Mouse (Mus musculus) ES-E14 (cell line): ENCODE data around the gene Acads. TPM values are rescaled to one million over a fixed set of nuclear protein-coding genes. Genes with fewer than 3 reads are reported as not detected.
"Not testable (repeated sequence)": the region's sequence is repeated elsewhere in the genome, so short reads cannot be mapped to it uniquely, and the experiment has no call there.

Experiments used
- DNase-seq: peaks from one replicate; pipeline ENCODE4 v3.0.0-alpha.2; 2013; ENCODE audit warnings: low read depth, low spot score
- H3K27ac ChIP-seq: 2 replicates; pipeline ENCODE4 v1.5.1; 2012; ENCODE audit warnings: low read depth, mild to moderate bottlenecking, low read length, moderate library complexity, mixed read lengths; ENCODE audit not compliant: poor library complexity, insufficient read depth, severe bottlenecking
- H3K36me3 ChIP-seq: 2 replicates; pipeline ENCODE4 v1.6.1; 2012; ENCODE audit warnings: mild to moderate bottlenecking, low read length, moderate library complexity, mixed read lengths; ENCODE audit not compliant: control insufficient read depth, poor library complexity, insufficient read depth, severe bottlenecking
- H3K4me1 ChIP-seq, 2 experiments: fragments of 150-350 bp in 1 of 2; sonication (generic) in 1 of 2; 2 replicates each; pipeline ENCODE4 v1.6.1; 2012; ENCODE audit warnings: low read length in 2 of 2, mild to moderate bottlenecking in 1 of 2, mixed read lengths in 1 of 2; ENCODE audit not compliant: control insufficient read depth in 2 of 2, insufficient read depth in 2 of 2, poor library complexity in 1 of 2
- H3K4me3 ChIP-seq, 2 experiments: fragments of 150-350 bp in 1 of 2; sonication (generic) in 1 of 2; 2 replicates each; pipeline ENCODE4 v1.5.1; 2012; ENCODE audit warnings: low read length in 2 of 2, low read depth in 1 of 2, mild to moderate bottlenecking in 1 of 2, mixed read lengths in 1 of 2; ENCODE audit not compliant: insufficient read depth in 1 of 2, poor library complexity in 1 of 2, severe bottlenecking in 1 of 2
- H3K9ac ChIP-seq: 2 replicates; pipeline ENCODE4 v1.6.1; 2012; ENCODE audit warnings: low read depth, mild to moderate bottlenecking, low read length, mixed read lengths; ENCODE audit not compliant: poor library complexity, insufficient read depth, severe bottlenecking
- H3K9me3 ChIP-seq: fragments of 150-350 bp; sonication (generic); 2 replicates; pipeline ENCODE4 v1.6.1; 2012; ENCODE audit warnings: low read depth, mild to moderate bottlenecking, low read length; ENCODE audit not compliant: control insufficient read depth, insufficient read depth
- CHD2 ChIP-seq: IDR thresholded peaks from 2 replicates; pipeline ENCODE4 v1.6.1; 2014; ENCODE audit warnings: mild to moderate bottlenecking, low read depth, low read length, inconsistent platforms
- HCFC1 ChIP-seq: IDR thresholded peaks from 2 replicates; pipeline ENCODE4 v1.6.1; 2012; ENCODE audit warnings: low read length, inconsistent platforms, borderline replicate concordance; ENCODE audit not compliant: insufficient read depth
- MAFK ChIP-seq: IDR thresholded peaks from 2 replicates; pipeline ENCODE4 v1.6.1; 2014; ENCODE audit warnings: mild to moderate bottlenecking, low read depth, low read length, inconsistent platforms; ENCODE audit not compliant: insufficient read depth
- ZC3H11A ChIP-seq: IDR thresholded peaks from 2 replicates; pipeline ENCODE4 v1.6.1; 2012; ENCODE audit warnings: low read depth, mild to moderate bottlenecking, inconsistent platforms, low read length, borderline replicate concordance
- ZNF384 ChIP-seq: IDR thresholded peaks from 2 replicates; pipeline ENCODE4 v1.6.1; 2012; ENCODE audit warnings: low read depth, low read length, inconsistent platforms
- in situ Hi-C, 2 experiments: fragments of 600-800 bp; cut with MboI; formaldehyde crosslinking; loops; one replicate each; pipeline ENCODE4 v1.15.1; 2025; ENCODE audit warnings: low sequenced_read_pairs in 2 of 2, inconsistent platforms in 1 of 2; ENCODE audit not compliant: unreplicated experiment in 2 of 2
- total RNA-seq: library from RNA; depleted of rRNA; stranded (reverse); fragments of 300-350 nt; gene quantifications from 2 replicates; pipeline ENCODE4 v1.2.3, GENCODE M21; 2012

Gene Acads
- total RNA-seq, 1 experiment, result 41.1 TPM

DNA sequence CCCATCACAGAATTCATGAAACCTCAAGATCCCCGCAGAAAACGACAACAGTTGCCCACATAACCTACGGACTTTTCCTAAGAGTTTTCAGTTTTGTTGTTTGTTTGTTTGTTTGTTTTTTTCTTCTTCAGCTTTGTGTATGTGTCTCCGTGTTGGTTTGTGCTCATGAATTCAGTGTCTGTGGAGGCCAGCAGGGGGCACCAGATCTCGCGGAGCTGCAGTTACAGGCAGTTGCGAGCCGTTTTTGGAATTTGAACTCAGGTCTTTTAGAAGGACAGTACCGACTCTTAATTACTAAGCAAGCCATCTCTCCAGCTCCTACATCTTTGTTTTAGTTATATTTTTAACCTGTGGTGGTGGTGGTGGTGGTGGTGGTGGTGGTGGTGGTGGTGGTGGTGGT lies 46.2 kb upstream of the Acads start:
- H3K36me3 ChIP-seq, result no peaks in the 10 kb centered on the region
- no peak overlapping the region for H3K9ac ChIP-seq
- no peak for DNase-seq
- H3K4me1 ChIP-seq, result peaks cover 4 to 11% of the 10 kb centered on the region in 2 experiments
- TF ChIP-seq MAFK (no peak), HCFC1 (no peak), CHD2 (no peak), ZNF384 (no peak), ZC3H11A (no peak)
- in situ Hi-C loops, result no loop called here
- H3K27ac ChIP-seq, result no peak overlapping the region
- no peak overlapping the region for H3K4me3 ChIP-seq
- no peaks in the 10 kb centered on the region for H3K9me3 ChIP-seq

DNA sequence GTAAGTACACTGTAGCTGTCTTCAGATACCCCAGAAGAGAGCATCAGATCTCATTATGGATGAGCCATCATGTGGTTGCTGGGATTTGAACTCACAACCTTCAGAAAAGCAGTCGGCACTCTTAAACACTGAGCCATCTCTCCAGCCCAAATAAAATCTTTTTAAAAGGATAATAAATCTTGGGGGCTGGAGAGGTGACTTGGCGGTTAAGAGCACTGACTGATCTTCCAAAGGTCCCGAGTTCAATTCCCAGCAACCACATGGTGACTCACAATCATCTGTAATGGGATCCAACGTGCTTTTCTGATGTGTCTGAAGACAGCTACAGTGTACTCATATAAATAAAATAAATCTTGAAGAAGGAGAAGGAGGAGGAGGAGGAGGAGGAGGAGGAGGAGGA lies 45.3 kb upstream of the Acads start:
- H3K27ac ChIP-seq, H3K36me3 ChIP-seq, H3K4me3 ChIP-seq, DNase-seq, H3K9ac ChIP-seq, H3K9me3 ChIP-seq, in situ Hi-C loops: not testable (repeated sequence)
- H3K4me1 ChIP-seq, result peaks cover 4 to 13% of the 10 kb centered on the region in 2 experiments

DNA sequence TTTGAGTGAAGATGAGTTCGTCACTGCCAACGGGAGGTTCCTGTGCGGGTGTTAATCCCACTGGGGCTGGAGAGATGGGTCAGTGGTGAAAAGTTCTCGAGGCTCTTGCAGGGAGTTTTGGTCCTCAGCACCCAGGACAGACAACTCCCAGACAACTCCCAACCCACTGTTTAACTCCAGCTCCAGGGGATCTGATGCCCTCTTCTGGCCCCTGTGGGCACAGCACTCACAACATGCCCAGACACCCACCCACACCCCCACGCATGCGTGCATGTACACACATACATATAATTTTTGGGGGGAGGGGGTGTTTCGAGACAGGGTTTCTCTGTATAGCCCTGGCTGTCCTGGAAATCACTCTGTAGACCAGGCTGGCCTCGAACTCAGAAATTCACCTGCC lies 44.4 kb upstream of the Acads start:
- Histone ChIP-seq H3K9me3 (no peaks in the 10 kb centered on the region), H3K27ac (no peak overlapping the region), H3K4me3 (peak overlapping the region; percentile 14 to 64; a peak in 3 of 4 replicates), H3K36me3 (no peaks in the 10 kb centered on the region), H3K4me1 (peaks cover 4 to 10% of the 10 kb centered on the region in 2 experiments; a peak in 3 of 4 replicates), H3K9ac (no peak overlapping the region; the same call in 1 of the 2 replicates)
- DNase-seq, result no peak
- in situ Hi-C loops, result no loop called here
- TF ChIP-seq MAFK, result no peak
- no peak for TF ChIP-seq CHD2
- no peak for TF ChIP-seq ZC3H11A
- TF ChIP-seq ZNF384, result no peak
- peak; percentile 10; the same call in 1 of the 2 replicates for TF ChIP-seq HCFC1

DNA sequence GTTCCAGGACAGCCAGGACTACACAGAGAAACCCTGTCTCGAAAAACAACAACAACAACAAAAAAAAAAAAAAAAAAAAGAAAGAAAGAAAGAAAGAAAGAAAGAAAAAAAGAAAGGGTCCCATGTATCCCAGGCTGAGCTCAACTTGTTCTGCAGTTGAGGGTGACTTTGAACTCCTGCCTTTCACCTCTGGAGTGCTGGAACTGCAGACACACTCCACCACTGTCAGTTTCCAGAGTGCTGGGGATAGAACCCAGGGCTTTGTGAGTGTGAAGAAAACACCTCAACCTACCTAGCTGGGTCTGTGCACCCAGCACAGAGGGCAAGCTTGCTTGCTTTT lies 42.8 kb upstream of the Acads start:
- H3K4me3 ChIP-seq, H3K4me1 ChIP-seq, H3K9me3 ChIP-seq, H3K36me3 ChIP-seq, DNase-seq, H3K9ac ChIP-seq, in situ Hi-C loops, H3K27ac ChIP-seq: not testable (repeated sequence)
- TF ChIP-seq ZNF384, result peak; percentile 69

GRCm38 (mm10) chr5:115161064-115161939 lies 42.2 kb upstream of the Acads start:
- Histone ChIP-seq H3K9me3 (no peaks in the 10 kb centered on the region), H3K36me3 (no peaks in the 10 kb centered on the region), H3K27ac (no peak overlapping the region), H3K4me1 (peaks cover under 1 to 5% of the 10 kb centered on the region in 2 experiments; a peak in 3 of 4 replicates), H3K9ac (peak overlapping the region; percentile 33; the same call in 1 of the 2 replicates), H3K4me3 (no peak overlapping the region)
- in situ Hi-C loops, result no loop called here
- DNase-seq, result no peak
- TF ChIP-seq ZNF384 (peak; percentile 72), ZC3H11A (no peak), MAFK (no peak)
